ENCODE assay signal across 23 mouse cellular contexts in genomic region chr12:105048301-105048863, GRCm38 (mm10). TPM values are rescaled to one million over a fixed set of nuclear protein-coding genes. Genes with fewer than 3 reads are reported as not detected.
A peak's percentile ranks its signal among the peaks of the same experiment; 100 is the strongest.
DNase-seq lines count a peak whose midpoint lies in the region; ATAC-seq and TF ChIP-seq lines count a peak whose summit lies in the region.
"Had no signal": no experiment of that assay in that cellular context is flagged by ENCODE, and none has a peak within 500 bp of the region (broad histone marks: within the 10 kb centered on the region; RNA-seq: fewer than 3 reads in every experiment).

No protein-coding gene starts in this region.

- H3K4me1 ChIP-seq in hindbrain, embryonic 14.5 days (replicated peaks; ENCODE audit: control insufficient read depth, insufficient read depth, low read length): no peaks in the 10 kb centered on the region
- 0 out of 2 replicates have a peak, but pooled peaks cover 4% of the 10 kb centered on the region for H3K4me1 ChIP-seq in hindbrain, embryonic 13.5 days (replicated peaks)
- H3K4me1 ChIP-seq in midbrain, embryonic 11.5 days (ENCODE audit: control insufficient read depth, insufficient read depth, low read length): peaks cover 4% of the 10 kb centered on the region; the same call in 1 of the 2 replicates
- no peaks in the 10 kb centered on the region for H3K4me1 ChIP-seq in midbrain, embryonic 14.5 days (ENCODE audit: control insufficient read depth, insufficient read depth, low read length)
- H3K4me1 ChIP-seq: heart, embryonic 13.5 days; limb, embryonic 10.5 days had no signal

- no peak for TF ChIP-seq CTCF in layer of hippocampus, adult 2 months (conservative IDR thresholded peaks at IDR 0.05)

- no peak for DNase-seq in hindbrain, embryonic 14.5 days (ENCODE audit: low spot score)
- DNase-seq in midbrain, embryonic 11.5 days (ENCODE audit: low spot score, missing footprints): no peak
- DNase-seq in midbrain, embryonic 14.5 days: no peak
- peak; percentile 78 for DNase-seq in R1 (ENCODE audit: low read depth, low spot score)
- DNase-seq in layer of hippocampus, adult 2 months (ENCODE audit: low spot score in 2 of 2): no peak
- DNase-seq: adrenal gland, postnatal 25 days; cerebellum, adult 11 months; embryo, embryonic 11 days; heart, adult 11 months; heart, postnatal 36 days; kidney, adult 8-10 months; kidney, postnatal 14 days; layer of hippocampus, adult 9-11 months; right cerebral cortex, postnatal 4 days; thymus, postnatal 14 days had no signal

- H3K9me3 ChIP-seq in hindbrain, embryonic 14.5 days (ENCODE audit: control insufficient read depth, low read length): no peaks in the 10 kb centered on the region
- H3K9me3 ChIP-seq in hindbrain, embryonic 13.5 days: no peaks in the 10 kb centered on the region
- H3K9me3 ChIP-seq in midbrain, embryonic 11.5 days (ENCODE audit: control insufficient read depth, low read length): no peaks in the 10 kb centered on the region
- H3K9me3 ChIP-seq in midbrain, embryonic 14.5 days (ENCODE audit: control insufficient read depth, low read length): no peaks in the 10 kb centered on the region
- H3K9me3 ChIP-seq: heart, embryonic 13.5 days; limb, embryonic 10.5 days had no signal

- no peak overlapping the region for H3K9ac ChIP-seq in hindbrain, embryonic 14.5 days
- no peak overlapping the region for H3K9ac ChIP-seq in hindbrain, embryonic 13.5 days
- H3K9ac ChIP-seq in midbrain, embryonic 11.5 days (ENCODE audit: low read length): no peak overlapping the region
- no peak overlapping the region for H3K9ac ChIP-seq in midbrain, embryonic 14.5 days (replicated peaks; ENCODE audit: low read length)
- H3K9ac ChIP-seq: heart, embryonic 13.5 days; liver, embryonic 14.5 days had no signal

- H3K36me3 ChIP-seq in hindbrain, embryonic 14.5 days (replicated peaks; ENCODE audit: control insufficient read depth, insufficient read depth): no peaks in the 10 kb centered on the region
- peaks cover 9% of the 10 kb centered on the region for H3K36me3 ChIP-seq in hindbrain, embryonic 13.5 days
- H3K36me3 ChIP-seq in midbrain, embryonic 11.5 days (ENCODE audit: control insufficient read depth, insufficient read depth, low read length): no peaks in the 10 kb centered on the region
- H3K36me3 ChIP-seq in midbrain, embryonic 14.5 days (ENCODE audit: control insufficient read depth, insufficient read depth, low read length): no peaks in the 10 kb centered on the region

- no peaks in the 10 kb centered on the region for H3K27me3 ChIP-seq in hindbrain, embryonic 14.5 days (ENCODE audit: control insufficient read depth, insufficient read depth, low read length)
- no peaks in the 10 kb centered on the region for H3K27me3 ChIP-seq in hindbrain, embryonic 13.5 days
- no peaks in the 10 kb centered on the region for H3K27me3 ChIP-seq in midbrain, embryonic 11.5 days (ENCODE audit: control insufficient read depth, insufficient read depth, low read length)
- no peaks in the 10 kb centered on the region for H3K27me3 ChIP-seq in midbrain, embryonic 14.5 days (ENCODE audit: control insufficient read depth, insufficient read depth, low read length)
- H3K27me3 ChIP-seq: heart, embryonic 13.5 days had no signal

- ATAC-seq in hindbrain, embryonic 14.5 days (ENCODE audit: low FRiP score): 0 out of 2 replicates have a peak, but pooled peaks have one; percentile 31
- ATAC-seq in hindbrain, embryonic 13.5 days (ENCODE audit: low FRiP score): no peak
- 0 out of 2 replicates have a peak, but pooled peaks have one; percentile 14 for ATAC-seq in midbrain, embryonic 11.5 days (ENCODE audit: low FRiP score)
- ATAC-seq in midbrain, embryonic 14.5 days (ENCODE audit: low FRiP score, low TSS enrichment): no peak
- ATAC-seq in granulocyte monocyte progenitor cell, adult 5-6 weeks (replicated peaks; ENCODE audit: poor library complexity, severe bottlenecking): peak; percentile 37; the same call in 1 of the 2 replicates
- ATAC-seq: lung, postnatal 0 days; midbrain, embryonic 16.5 days had no signal

- H3K4me2 ChIP-seq in hindbrain, embryonic 14.5 days (replicated peaks): no peak overlapping the region
- no peak overlapping the region for H3K4me2 ChIP-seq in hindbrain, embryonic 13.5 days
- no peak overlapping the region for H3K4me2 ChIP-seq in midbrain, embryonic 11.5 days
- H3K4me2 ChIP-seq in midbrain, embryonic 14.5 days (ENCODE audit: low read length): no peak overlapping the region
- H3K4me2 ChIP-seq: heart, embryonic 13.5 days had no signal

- 70% methylated on average over 17 of the region's 17 CpGs for WGBS in hindbrain, embryonic 14.5 days
- 71% methylated on average over 17 of the region's 17 CpGs for WGBS in hindbrain, embryonic 13.5 days
- 45% methylated on average over 17 of the region's 17 CpGs for WGBS in midbrain, embryonic 11.5 days
- 41% methylated on average over 17 of the region's 17 CpGs for WGBS in midbrain, embryonic 14.5 days

- H3K27ac ChIP-seq in hindbrain, embryonic 14.5 days: no peak overlapping the region
- no peak overlapping the region for H3K27ac ChIP-seq in hindbrain, embryonic 13.5 days
- H3K27ac ChIP-seq in midbrain, embryonic 11.5 days (ENCODE audit: low read depth, low read length): no peak overlapping the region
- H3K27ac ChIP-seq in midbrain, embryonic 14.5 days (replicated peaks; ENCODE audit: low read depth, low read length): no peak overlapping the region
- no peak overlapping the region for H3K27ac ChIP-seq in layer of hippocampus, adult 2 months
- H3K27ac ChIP-seq: heart, embryonic 13.5 days; left cerebral cortex, adult 2 months; limb, embryonic 10.5 days; liver, embryonic 14.5 days had no signal

- H3K4me3 ChIP-seq in hindbrain, embryonic 14.5 days (replicated peaks; ENCODE audit: low read length): no peak overlapping the region
- no peak overlapping the region for H3K4me3 ChIP-seq in hindbrain, embryonic 13.5 days
- no peak overlapping the region for H3K4me3 ChIP-seq in midbrain, embryonic 11.5 days (ENCODE audit: low read depth, low read length)
- no peak overlapping the region for H3K4me3 ChIP-seq in midbrain, embryonic 14.5 days (replicated peaks; ENCODE audit: low read depth, low read length)
- H3K4me3 ChIP-seq in layer of hippocampus, adult 2 months: no peak overlapping the region
- H3K4me3 ChIP-seq: heart, embryonic 13.5 days; left cerebral cortex, adult 2 months; limb, embryonic 10.5 days had no signal

RNA-seq across cellular contexts. Expression of gene Glrx5, which starts 15.9 kb away (rescaled TPM):
- 183 and 189 TPM in 2 replicates for polyA plus RNA-seq in hindbrain, embryonic 14.5 days (2014; fragmentation: Nextera tagmentation; extraction: Ambion mirVana)
- polyA plus RNA-seq in hindbrain, embryonic 13.5 days (2015; fragmentation: Nextera tagmentation; extraction: Ambion mirVana): 156 and 158 TPM in 2 replicates
- 186 and 197 TPM in 2 replicates for polyA plus RNA-seq in midbrain, embryonic 11.5 days (2014; fragmentation: Nextera tagmentation; extraction: Ambion mirVana)
- polyA plus RNA-seq in midbrain, embryonic 14.5 days (2014; fragmentation: Nextera tagmentation; extraction: Ambion mirVana): 171 and 175 TPM in 2 replicates
- 50.7 and 56.1 TPM in 2 replicates for total RNA-seq in granulocyte monocyte progenitor cell, adult 5-6 weeks (2014; fragmentation: Nextera tagmentation)
- 27.2 and 29.8 TPM in 2 replicates for total RNA-seq in granulocyte monocyte progenitor cell, adult 5-6 weeks (2017)
- total RNA-seq in layer of hippocampus, adult 2 months (2021): 10 to 100 TPM; 43.9 to 47.0 TPM

RNA-seq across cellular contexts. Expression of gene Syne3, which starts 38.8 kb away (rescaled TPM):
- polyA plus RNA-seq in hindbrain, embryonic 14.5 days (2014; fragmentation: Nextera tagmentation; extraction: Ambion mirVana): 0.35 TPM in 2 replicates
- 0.25 and 0.31 TPM in 2 replicates for polyA plus RNA-seq in hindbrain, embryonic 13.5 days (2015; fragmentation: Nextera tagmentation; extraction: Ambion mirVana)
- polyA plus RNA-seq in midbrain, embryonic 11.5 days (2014; fragmentation: Nextera tagmentation; extraction: Ambion mirVana): 0.10 TPM in 1 of 2 replicates, not detected in the other
- polyA plus RNA-seq in midbrain, embryonic 14.5 days (2014; fragmentation: Nextera tagmentation; extraction: Ambion mirVana): 0.04 TPM in 1 of 2 replicates, not detected in the other
- 13.4 and 20.1 TPM in 2 replicates for total RNA-seq in granulocyte monocyte progenitor cell, adult 5-6 weeks (2014; fragmentation: Nextera tagmentation)
- total RNA-seq in granulocyte monocyte progenitor cell, adult 5-6 weeks (2017): 20.3 and 22.4 TPM in 2 replicates
- total RNA-seq in layer of hippocampus, adult 2 months (2021): 1 to 10 TPM; 1.7 to 1.8 TPM

Comparison
In these comparisons a context has a peak if more than half of its experiments do, and no peak if none do; other contexts are left out.
1. ATAC-seq: peak in hindbrain, embryonic 14.5 days (single experiment), midbrain, embryonic 11.5 days (single experiment) and granulocyte monocyte progenitor cell, adult 5-6 weeks (single experiment); none in hindbrain, embryonic 13.5 days (single experiment) and midbrain, embryonic 14.5 days (single experiment).